Comparison of ENCODE assay signal across 17 mouse cellular contexts in genomic region chr2:165182085-165182976, GRCm38 (mm10). TPM values are rescaled to one million over a fixed set of nuclear protein-coding genes. Genes with fewer than 3 reads are reported as not detected.
DNase-seq lines count a peak whose midpoint lies in the region; ATAC-seq and TF ChIP-seq lines count a peak whose summit lies in the region.
"Had no signal": no experiment of that assay in that cellular context is flagged by ENCODE, and none has a peak within 500 bp of the region (broad histone marks: within the 10 kb centered on the region; RNA-seq: fewer than 3 reads in every experiment).

No protein-coding gene starts in this region.

- peaks cover 7% of the 10 kb centered on the region; the same call in 1 of the 2 replicates for H3K27me3 ChIP-seq in forebrain, embryonic 16.5 days (replicated peaks; ENCODE audit: control insufficient read depth, insufficient read depth, low read length)
- H3K27me3 ChIP-seq in forebrain, embryonic 12.5 days = peaks cover 59% of the 10 kb centered on the region
- peaks cover 22% of the 10 kb centered on the region for H3K27me3 ChIP-seq in midbrain, embryonic 11.5 days (ENCODE audit: control insufficient read depth, insufficient read depth, low read length)
- H3K27me3 ChIP-seq in midbrain, postnatal 0 days (ENCODE audit: insufficient read depth, low read length) = 0 out of 2 replicates have a peak, but pooled peaks cover 3% of the 10 kb centered on the region
- peaks cover 38% of the 10 kb centered on the region for H3K27me3 ChIP-seq in stomach, embryonic 16.5 days (ENCODE audit: control insufficient read depth, insufficient read depth, low read length)

- H3K9ac ChIP-seq in forebrain, embryonic 16.5 days (replicated peaks; ENCODE audit: low read depth, low read length) = no peak overlapping the region
- H3K9ac ChIP-seq in forebrain, embryonic 12.5 days = no peak overlapping the region
- H3K9ac ChIP-seq in midbrain, embryonic 11.5 days (ENCODE audit: low read length) = no peak overlapping the region
- H3K9ac ChIP-seq in midbrain, postnatal 0 days (replicated peaks; ENCODE audit: low read length, poor library complexity, severe bottlenecking) = no peak overlapping the region
- H3K9ac ChIP-seq in stomach, embryonic 16.5 days (ENCODE audit: low read length) = no peak overlapping the region
- H3K9ac ChIP-seq: heart, embryonic 15.5 days; liver, embryonic 12.5 days; neural tube, embryonic 13.5 days had no signal

- 0 out of 2 replicates have a peak, but pooled peaks have one; percentile 5 for ATAC-seq in forebrain, embryonic 16.5 days
- ATAC-seq in forebrain, embryonic 12.5 days (ENCODE audit: low FRiP score) = no peak
- ATAC-seq in midbrain, embryonic 11.5 days (ENCODE audit: low FRiP score) = peak; percentile 41; the same call in 1 of the 2 replicates
- no peak for ATAC-seq in midbrain, postnatal 0 days (ENCODE audit: low FRiP score)
- peak; percentile 23; the same call in 1 of the 2 replicates for ATAC-seq in stomach, embryonic 16.5 days (ENCODE audit: insufficient read depth, low FRiP score)
- ATAC-seq: liver, embryonic 12.5 days; lung, postnatal 0 days had no signal

- peaks cover 22% of the 10 kb centered on the region for H3K4me1 ChIP-seq in forebrain, embryonic 16.5 days (replicated peaks; ENCODE audit: control insufficient read depth, insufficient read depth, low read length)
- peaks cover 44% of the 10 kb centered on the region for H3K4me1 ChIP-seq in forebrain, embryonic 12.5 days
- H3K4me1 ChIP-seq in midbrain, embryonic 11.5 days (ENCODE audit: control insufficient read depth, insufficient read depth, low read length) = peaks cover 11% of the 10 kb centered on the region
- peaks cover 4% of the 10 kb centered on the region for H3K4me1 ChIP-seq in midbrain, postnatal 0 days (ENCODE audit: insufficient read depth, low read length)
- peaks cover 8% of the 10 kb centered on the region; the same call in 1 of the 2 replicates for H3K4me1 ChIP-seq in stomach, embryonic 16.5 days (ENCODE audit: control insufficient read depth, insufficient read depth, low read length)
- H3K4me1 ChIP-seq: liver, embryonic 12.5 days had no signal

- H3K4me3 ChIP-seq in forebrain, embryonic 16.5 days (replicated peaks; ENCODE audit: low read length) = no peak overlapping the region
- no peak overlapping the region for H3K4me3 ChIP-seq in forebrain, embryonic 12.5 days (replicated peaks)
- H3K4me3 ChIP-seq in midbrain, embryonic 11.5 days (ENCODE audit: low read depth, low read length) = no peak overlapping the region
- H3K4me3 ChIP-seq in midbrain, postnatal 0 days (ENCODE audit: low read depth, low read length) = no peak overlapping the region
- H3K4me3 ChIP-seq in stomach, embryonic 16.5 days (replicated peaks; ENCODE audit: low read length) = no peak overlapping the region
- H3K4me3 ChIP-seq: erythroblast, embryonic 14.5 days; heart, embryonic 15.5 days; liver, embryonic 12.5 days; neural tube, embryonic 13.5 days had no signal

- no peaks in the 10 kb centered on the region for H3K36me3 ChIP-seq in forebrain, embryonic 16.5 days (ENCODE audit: control insufficient read depth, insufficient read depth)
- H3K36me3 ChIP-seq in forebrain, embryonic 12.5 days (replicated peaks) = no peaks in the 10 kb centered on the region
- no peaks in the 10 kb centered on the region for H3K36me3 ChIP-seq in midbrain, embryonic 11.5 days (ENCODE audit: control insufficient read depth, insufficient read depth, low read length)
- peaks cover 7% of the 10 kb centered on the region; the same call in 1 of the 2 replicates for H3K36me3 ChIP-seq in midbrain, postnatal 0 days (ENCODE audit: insufficient read depth, low read length)
- no peaks in the 10 kb centered on the region for H3K36me3 ChIP-seq in stomach, embryonic 16.5 days (ENCODE audit: control insufficient read depth, insufficient read depth, low read length)
- H3K36me3 ChIP-seq: heart, embryonic 15.5 days; liver, embryonic 12.5 days; neural tube, embryonic 13.5 days had no signal

- no peaks in the 10 kb centered on the region for H3K9me3 ChIP-seq in forebrain, embryonic 16.5 days (ENCODE audit: control insufficient read depth, low read length)
- no peaks in the 10 kb centered on the region for H3K9me3 ChIP-seq in forebrain, embryonic 12.5 days
- H3K9me3 ChIP-seq in midbrain, embryonic 11.5 days (ENCODE audit: control insufficient read depth, low read length) = no peaks in the 10 kb centered on the region
- H3K9me3 ChIP-seq in midbrain, postnatal 0 days (ENCODE audit: low read length) = no peaks in the 10 kb centered on the region
- H3K9me3 ChIP-seq in stomach, embryonic 16.5 days (replicated peaks; ENCODE audit: control insufficient read depth, low read length) = no peaks in the 10 kb centered on the region
- H3K9me3 ChIP-seq: heart, embryonic 15.5 days; liver, embryonic 12.5 days; neural tube, embryonic 13.5 days had no signal

- no peak for TF ChIP-seq CTCF in midbrain, postnatal 0 days (IDR thresholded peaks at IDR 0.05)

- DNase-seq in adrenal gland, postnatal 25 days = peak; percentile 37
- DNase-seq in adrenal gland, postnatal 14 days = no peak
- DNase-seq in midbrain, embryonic 11.5 days (ENCODE audit: low spot score, missing footprints) = no peak
- no peak for DNase-seq in midbrain, postnatal 0 days (ENCODE audit: low spot score)
- DNase-seq in spleen, postnatal 36 days (ENCODE audit: low spot score in 2 of 2) = no peak
- DNase-seq: embryo, embryonic 11 days; right cerebral cortex, postnatal 4 days; thymus, postnatal 4 days had no signal

- H3K4me2 ChIP-seq in forebrain, embryonic 16.5 days (ENCODE audit: low read length) = no peak overlapping the region
- no peak overlapping the region for H3K4me2 ChIP-seq in forebrain, embryonic 12.5 days
- H3K4me2 ChIP-seq in midbrain, embryonic 11.5 days = no peak overlapping the region
- no peak overlapping the region for H3K4me2 ChIP-seq in midbrain, postnatal 0 days (ENCODE audit: low read depth, low read length, poor library complexity, severe bottlenecking)
- no peak overlapping the region for H3K4me2 ChIP-seq in stomach, embryonic 16.5 days (ENCODE audit: low read depth, low read length)
- H3K4me2 ChIP-seq: heart, embryonic 15.5 days; liver, embryonic 12.5 days; neural tube, embryonic 13.5 days had no signal

- WGBS in forebrain, embryonic 16.5 days = 71% methylated on average over 9 of the region's 11 CpGs
- 79% methylated on average over 9 of the region's 11 CpGs for WGBS in forebrain, embryonic 12.5 days
- WGBS in midbrain, embryonic 11.5 days = 74% methylated on average over 10 of the region's 11 CpGs
- 65% methylated on average over 10 of the region's 11 CpGs for WGBS in midbrain, postnatal 0 days
- 52% methylated on average over 11 of the region's 11 CpGs for WGBS in stomach, embryonic 16.5 days

- H3K27ac ChIP-seq in forebrain, embryonic 16.5 days (ENCODE audit: low read length) = no peak overlapping the region
- H3K27ac ChIP-seq in forebrain, embryonic 12.5 days = no peak overlapping the region
- H3K27ac ChIP-seq in midbrain, embryonic 11.5 days (ENCODE audit: low read depth, low read length) = no peak overlapping the region
- H3K27ac ChIP-seq in midbrain, postnatal 0 days (ENCODE audit: low read depth, low read length) = no peak overlapping the region
- no peak overlapping the region for H3K27ac ChIP-seq in stomach, embryonic 16.5 days (ENCODE audit: low read length)
- H3K27ac ChIP-seq: heart, embryonic 15.5 days; liver, embryonic 12.5 days; neural tube, embryonic 13.5 days had no signal

RNA-seq across cellular contexts. Expression of gene Cdh22, which starts 52.3 kb away (rescaled TPM):
- 0.57 and 1.2 TPM in 2 replicates for total RNA-seq in adrenal gland, postnatal 25 days (2021)
- 1.3 and 1.6 TPM in 2 replicates for total RNA-seq in adrenal gland, postnatal 14 days (2021)
- 3.7 and 5.6 TPM in 2 replicates for polyA plus RNA-seq in forebrain, embryonic 16.5 days (2015; fragmentation: Nextera tagmentation; extraction: Ambion mirVana)
- 10.6 and 11.4 TPM in 2 replicates for polyA plus RNA-seq in forebrain, embryonic 12.5 days (2016; fragmentation: Nextera tagmentation; extraction: Ambion mirVana)
- 4.8 and 6.4 TPM in 2 replicates for polyA plus RNA-seq in midbrain, embryonic 11.5 days (2014; fragmentation: Nextera tagmentation; extraction: Ambion mirVana)
- 41.3 and 47.9 TPM in 2 replicates for total RNA-seq in midbrain, postnatal 0 days (2014; rRNA removed)
- polyA plus RNA-seq in midbrain, postnatal 0 days (2015; fragmentation: Nextera tagmentation; extraction: Ambion mirVana) = 21.9 and 23.2 TPM in 2 replicates
- 0.19 and 0.21 TPM in 2 replicates for polyA plus RNA-seq in stomach, embryonic 16.5 days (2015; fragmentation: Nextera tagmentation; extraction: Ambion mirVana)
- total RNA-seq: granulocyte monocyte progenitor cell, adult 5-6 weeks had no signal
- polyA plus RNA-seq: erythroblast, embryonic 14.5 days had no signal

Comparison
In these comparisons a context has a peak if more than half of its experiments do, and no peak if none do; other contexts are left out.
1. ATAC-seq: peak in forebrain, embryonic 16.5 days (single experiment), midbrain, embryonic 11.5 days (single experiment) and stomach, embryonic 16.5 days (single experiment); none in forebrain, embryonic 12.5 days (single experiment) and midbrain, postnatal 0 days (single experiment).